Mouse (Mus musculus): ENCODE results near the gene Hdac4. TPM values are rescaled to one million over a fixed set of nuclear protein-coding genes. Genes with fewer than 3 reads are reported as not detected.

Hdac4 gene
- polyA plus RNA-seq, 1 experiment from 2014 or later, result 25.3 TPM

DNA sequence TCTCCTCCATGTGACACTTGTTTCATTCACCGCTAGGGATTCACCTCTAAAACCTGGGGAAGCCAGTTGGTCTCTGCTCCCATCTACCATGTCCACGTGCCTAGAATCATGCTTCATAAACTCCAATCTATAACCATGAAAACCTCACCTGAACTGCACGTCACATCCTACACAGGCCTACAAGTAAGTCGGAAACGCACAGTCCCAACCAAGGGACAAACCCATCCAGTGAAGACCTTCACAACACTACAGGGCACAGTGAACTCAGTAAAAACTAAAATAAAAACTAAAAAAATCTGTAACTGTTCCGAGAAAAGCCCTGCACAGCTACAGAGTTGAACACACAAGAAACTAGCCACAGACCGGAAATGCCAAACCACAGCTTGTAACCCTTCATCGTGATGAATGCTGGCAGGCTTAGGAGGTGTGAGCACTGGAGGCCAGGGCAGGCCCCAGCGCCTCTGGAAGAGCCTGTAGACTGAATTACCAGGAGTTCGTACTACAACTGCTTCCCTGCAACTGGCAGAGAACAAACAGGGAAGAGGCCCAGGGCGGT, 115.4 kb downstream of the Hdac4 start:
- Histone ChIP-seq H3K4me1 (ENCODE audit: control insufficient read depth, insufficient read depth, low read length) (peaks cover 7% of the 10 kb centered on the region; the same call in 1 of the 2 replicates), H3K27me3 (ENCODE audit: control insufficient read depth, insufficient read depth, low read depth, low read length) (no peaks in the 10 kb centered on the region), H3K4me2 (ENCODE audit: low read length) (no peak overlapping the region), H3K9me3 (replicated peaks; ENCODE audit: control insufficient read depth, low read length, poor library complexity, severe bottlenecking) (no peaks in the 10 kb centered on the region), H3K9ac (ENCODE audit: low read depth, low read length) (no peak overlapping the region), H3K4me3 (ENCODE audit: low read depth, low read length) (no peak overlapping the region), H3K27ac (ENCODE audit: low read length) (no peak overlapping the region), H3K36me3 (ENCODE audit: control insufficient read depth, insufficient read depth, low read length) (no peaks in the 10 kb centered on the region)
- 96% methylated on average over 11 of the region's 11 CpGs for WGBS
- no peak for ATAC-seq

DNA sequence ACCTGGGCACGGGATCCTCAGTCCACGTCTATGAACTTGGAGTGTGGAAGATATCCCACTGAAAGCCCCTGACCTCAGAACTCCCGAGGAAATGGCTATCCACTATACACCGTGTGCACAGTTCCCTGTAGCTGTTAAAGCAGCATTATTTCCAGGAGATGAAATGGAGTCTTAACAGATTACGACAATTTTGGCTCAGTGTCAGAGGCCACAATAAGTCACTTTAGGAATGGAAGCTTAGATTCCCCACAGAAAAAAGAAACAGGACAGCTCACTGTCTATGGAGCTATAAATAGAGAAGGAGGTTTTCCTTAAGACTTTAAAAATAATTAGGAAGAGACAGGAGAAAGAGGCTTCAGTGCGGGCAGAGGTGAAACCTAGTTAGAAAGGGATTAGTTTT, 120.2 kb downstream of the Hdac4 start:
- H3K27ac ChIP-seq (ENCODE audit: low read length), result no peak overlapping the region
- H3K27me3 ChIP-seq (ENCODE audit: control insufficient read depth, insufficient read depth, low read depth, low read length), result no peaks in the 10 kb centered on the region
- no peaks in the 10 kb centered on the region for H3K9me3 ChIP-seq (replicated peaks; ENCODE audit: control insufficient read depth, low read length, poor library complexity, severe bottlenecking)
- H3K4me3 ChIP-seq (ENCODE audit: low read depth, low read length), result no peak overlapping the region
- 55% methylated on average over 6 of the region's 6 CpGs for WGBS
- H3K4me1 ChIP-seq (ENCODE audit: control insufficient read depth, insufficient read depth, low read length), result peaks cover 5% of the 10 kb centered on the region; the same call in 1 of the 2 replicates
- no peak for ATAC-seq
- no peak overlapping the region for H3K4me2 ChIP-seq (ENCODE audit: low read length)
- no peaks in the 10 kb centered on the region for H3K36me3 ChIP-seq (ENCODE audit: control insufficient read depth, insufficient read depth, low read length)
- H3K9ac ChIP-seq (ENCODE audit: low read depth, low read length), result no peak overlapping the region

DNA sequence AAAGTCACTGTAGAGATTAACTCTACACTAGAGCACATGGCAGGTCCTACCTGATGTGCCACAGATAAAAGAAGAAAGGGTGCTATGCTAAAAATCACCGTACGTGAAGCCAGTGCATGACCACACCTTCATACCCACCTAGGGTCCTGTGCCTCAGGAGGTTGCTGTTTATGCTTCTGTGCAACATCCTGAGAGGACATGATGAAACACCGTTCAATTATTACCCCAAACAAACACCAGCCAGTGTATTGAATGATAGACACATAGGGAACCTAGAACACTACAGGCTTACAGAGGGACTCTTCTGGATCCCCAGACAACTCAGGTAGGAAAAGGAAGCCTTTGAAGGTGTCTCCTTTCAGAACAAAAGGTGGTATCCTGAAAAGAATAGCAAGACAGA, 120.8 kb downstream of the Hdac4 start:
- Histone ChIP-seq H3K9ac (ENCODE audit: low read depth, low read length) (no peak overlapping the region), H3K27ac (ENCODE audit: low read length) (no peak overlapping the region), H3K9me3 (replicated peaks; ENCODE audit: control insufficient read depth, low read length, poor library complexity, severe bottlenecking) (no peaks in the 10 kb centered on the region), H3K4me1 (ENCODE audit: control insufficient read depth, insufficient read depth, low read length) (peaks cover 11% of the 10 kb centered on the region), H3K27me3 (ENCODE audit: control insufficient read depth, insufficient read depth, low read depth, low read length) (no peaks in the 10 kb centered on the region), H3K36me3 (ENCODE audit: control insufficient read depth, insufficient read depth, low read length) (no peaks in the 10 kb centered on the region), H3K4me3 (ENCODE audit: low read depth, low read length) (no peak overlapping the region), H3K4me2 (ENCODE audit: low read length) (no peak overlapping the region)
- ATAC-seq, result no peak
- 94% methylated on average over 3 of the region's 3 CpGs for WGBS

DNA sequence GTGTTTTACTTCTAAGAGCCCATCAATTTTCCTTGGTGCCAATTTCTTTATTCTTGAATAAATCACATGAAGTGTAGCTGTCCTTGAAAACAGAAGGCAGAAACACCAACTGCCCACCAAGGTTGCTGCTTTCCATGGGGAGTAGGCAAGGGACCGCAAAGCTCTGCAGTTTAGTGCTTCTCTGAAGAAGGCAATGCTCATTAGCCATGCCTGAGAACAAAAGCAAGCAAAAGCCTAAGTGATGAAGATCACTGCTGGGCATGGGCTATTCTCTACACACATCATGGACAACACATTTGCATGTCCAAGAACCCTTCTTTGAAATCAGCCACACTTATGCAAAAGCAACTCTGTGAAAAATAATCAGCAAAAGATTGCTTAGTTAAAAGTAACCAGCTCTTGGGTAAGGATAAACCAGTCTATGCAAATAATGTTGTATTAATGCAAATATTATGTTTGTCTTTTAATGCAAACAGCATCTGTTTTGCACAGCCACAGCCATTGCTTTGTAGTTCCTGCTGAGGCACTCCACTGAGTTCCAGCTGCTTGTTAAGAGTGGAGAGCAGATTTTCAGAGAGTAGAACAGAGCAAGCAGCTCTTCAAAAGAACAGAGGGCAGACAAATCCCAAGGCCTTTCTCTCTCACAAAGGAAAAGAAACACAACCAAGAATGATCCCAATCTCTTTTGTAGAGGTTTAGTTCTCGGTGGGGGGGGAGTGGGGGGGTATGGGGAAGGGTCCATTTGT, 125.4 kb downstream of the Hdac4 start:
- H3K36me3 ChIP-seq (ENCODE audit: control insufficient read depth, insufficient read depth, low read length), result no peaks in the 10 kb centered on the region
- H3K27ac ChIP-seq (ENCODE audit: low read length), result 0 out of 2 replicates have a peak overlapping the region, but pooled peaks have one; percentile 1
- H3K27me3 ChIP-seq (ENCODE audit: control insufficient read depth, insufficient read depth, low read depth, low read length), result no peaks in the 10 kb centered on the region
- no peak for ATAC-seq
- peaks cover 10% of the 10 kb centered on the region for H3K4me1 ChIP-seq (ENCODE audit: control insufficient read depth, insufficient read depth, low read length)
- no peak overlapping the region for H3K9ac ChIP-seq (ENCODE audit: low read depth, low read length)
- H3K9me3 ChIP-seq (replicated peaks; ENCODE audit: control insufficient read depth, low read length, poor library complexity, severe bottlenecking), result no peaks in the 10 kb centered on the region
- WGBS, result 6% methylated on average over 2 of the region's 2 CpGs
- no peak overlapping the region for H3K4me3 ChIP-seq (ENCODE audit: low read depth, low read length)
- no peak overlapping the region for H3K4me2 ChIP-seq (ENCODE audit: low read length)

DNA sequence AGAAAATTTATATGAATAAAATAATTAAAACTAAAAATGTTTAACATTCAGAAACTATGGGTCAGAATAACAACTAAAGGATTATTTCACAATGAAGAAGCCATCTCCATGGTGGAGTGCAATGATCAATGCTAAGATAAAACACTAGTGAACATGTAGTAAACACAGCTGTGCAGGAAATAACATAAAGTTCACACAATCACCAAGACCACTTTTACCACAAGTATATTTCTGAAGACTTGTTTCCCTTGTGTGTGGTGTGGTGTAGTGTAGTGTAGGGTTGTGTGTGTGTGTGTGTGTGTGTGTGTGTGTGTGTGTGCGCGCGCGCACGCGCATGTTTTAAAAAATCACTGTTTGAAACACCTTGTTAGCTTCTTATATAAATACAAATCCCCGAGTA, 126.0 kb downstream of the Hdac4 start:
- 88% methylated on average over 7 of the region's 7 CpGs for WGBS
- Histone ChIP-seq H3K4me2 (ENCODE audit: low read length) (no peak overlapping the region), H3K27ac (ENCODE audit: low read length) (no peak overlapping the region), H3K4me1 (ENCODE audit: control insufficient read depth, insufficient read depth, low read length) (peaks cover 10% of the 10 kb centered on the region), H3K4me3 (ENCODE audit: low read depth, low read length) (no peak overlapping the region), H3K27me3 (ENCODE audit: control insufficient read depth, insufficient read depth, low read depth, low read length) (no peaks in the 10 kb centered on the region), H3K9me3 (replicated peaks; ENCODE audit: control insufficient read depth, low read length, poor library complexity, severe bottlenecking) (no peaks in the 10 kb centered on the region), H3K36me3 (ENCODE audit: control insufficient read depth, insufficient read depth, low read length) (no peaks in the 10 kb centered on the region), H3K9ac (ENCODE audit: low read depth, low read length) (no peak overlapping the region)
- ATAC-seq, result no peak

DNA sequence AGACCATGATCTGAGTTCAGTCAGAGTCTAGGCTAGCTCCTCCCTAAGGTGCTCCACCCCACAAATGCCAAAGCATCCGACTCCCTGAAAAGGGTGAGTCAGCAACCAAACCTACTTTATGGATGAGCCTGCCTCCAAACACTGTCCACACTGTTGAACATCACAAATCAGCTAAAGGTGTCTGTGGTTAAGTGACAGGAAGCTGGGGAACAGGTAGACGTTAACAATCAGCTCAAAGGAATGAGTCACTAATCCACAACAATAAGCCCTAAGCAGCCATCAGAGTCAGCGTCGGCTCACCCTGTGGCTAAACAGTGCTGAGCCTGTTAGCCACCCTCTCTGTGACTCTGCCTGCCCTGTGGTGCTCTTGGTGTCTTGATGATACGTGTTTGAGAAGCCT, 131.2 kb downstream of the Hdac4 start:
- H3K4me2 ChIP-seq (ENCODE audit: low read length), result no peak overlapping the region
- no peak overlapping the region for H3K27ac ChIP-seq (ENCODE audit: low read length)
- WGBS, result 78% methylated on average over 5 of the region's 5 CpGs
- H3K9ac ChIP-seq (ENCODE audit: low read depth, low read length), result no peak overlapping the region
- H3K36me3 ChIP-seq (ENCODE audit: control insufficient read depth, insufficient read depth, low read length), result no peaks in the 10 kb centered on the region
- H3K9me3 ChIP-seq (replicated peaks; ENCODE audit: control insufficient read depth, low read length, poor library complexity, severe bottlenecking), result no peaks in the 10 kb centered on the region
- peaks cover 11% of the 10 kb centered on the region for H3K4me1 ChIP-seq (ENCODE audit: control insufficient read depth, insufficient read depth, low read length)
- H3K27me3 ChIP-seq (ENCODE audit: control insufficient read depth, insufficient read depth, low read depth, low read length), result no peaks in the 10 kb centered on the region
- no peak for ATAC-seq
- H3K4me3 ChIP-seq (ENCODE audit: low read depth, low read length), result no peak overlapping the region

DNA sequence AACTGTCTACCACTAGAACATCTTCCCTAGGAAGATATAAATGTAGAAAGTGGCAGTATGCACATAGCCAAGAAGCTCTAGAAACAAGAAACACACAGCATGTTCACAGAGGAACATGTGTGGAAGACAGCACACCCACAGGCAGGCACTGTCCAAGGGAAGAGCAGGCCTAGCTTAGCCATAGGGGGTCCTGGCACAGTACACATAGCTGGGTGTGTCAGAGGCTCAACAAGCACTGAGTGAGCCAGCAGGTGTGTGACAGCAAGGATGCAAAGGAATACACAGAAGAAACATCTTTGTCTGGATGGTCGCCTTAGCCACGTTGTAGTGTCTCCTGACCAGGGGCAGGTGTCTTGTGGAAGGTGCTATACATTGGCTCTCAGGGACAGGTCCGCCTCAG, 132.2 kb downstream of the Hdac4 start:
- WGBS, result 88% methylated on average over 3 of the region's 3 CpGs
- Histone ChIP-seq H3K27me3 (ENCODE audit: control insufficient read depth, insufficient read depth, low read depth, low read length) (no peaks in the 10 kb centered on the region), H3K9ac (ENCODE audit: low read depth, low read length) (no peak overlapping the region), H3K4me3 (ENCODE audit: low read depth, low read length) (no peak overlapping the region), H3K4me1 (ENCODE audit: control insufficient read depth, insufficient read depth, low read length) (peaks cover 11% of the 10 kb centered on the region), H3K27ac (ENCODE audit: low read length) (no peak overlapping the region), H3K36me3 (ENCODE audit: control insufficient read depth, insufficient read depth, low read length) (no peaks in the 10 kb centered on the region), H3K9me3 (replicated peaks; ENCODE audit: control insufficient read depth, low read length, poor library complexity, severe bottlenecking) (no peaks in the 10 kb centered on the region), H3K4me2 (ENCODE audit: low read length) (no peak overlapping the region)
- no peak for ATAC-seq

DNA sequence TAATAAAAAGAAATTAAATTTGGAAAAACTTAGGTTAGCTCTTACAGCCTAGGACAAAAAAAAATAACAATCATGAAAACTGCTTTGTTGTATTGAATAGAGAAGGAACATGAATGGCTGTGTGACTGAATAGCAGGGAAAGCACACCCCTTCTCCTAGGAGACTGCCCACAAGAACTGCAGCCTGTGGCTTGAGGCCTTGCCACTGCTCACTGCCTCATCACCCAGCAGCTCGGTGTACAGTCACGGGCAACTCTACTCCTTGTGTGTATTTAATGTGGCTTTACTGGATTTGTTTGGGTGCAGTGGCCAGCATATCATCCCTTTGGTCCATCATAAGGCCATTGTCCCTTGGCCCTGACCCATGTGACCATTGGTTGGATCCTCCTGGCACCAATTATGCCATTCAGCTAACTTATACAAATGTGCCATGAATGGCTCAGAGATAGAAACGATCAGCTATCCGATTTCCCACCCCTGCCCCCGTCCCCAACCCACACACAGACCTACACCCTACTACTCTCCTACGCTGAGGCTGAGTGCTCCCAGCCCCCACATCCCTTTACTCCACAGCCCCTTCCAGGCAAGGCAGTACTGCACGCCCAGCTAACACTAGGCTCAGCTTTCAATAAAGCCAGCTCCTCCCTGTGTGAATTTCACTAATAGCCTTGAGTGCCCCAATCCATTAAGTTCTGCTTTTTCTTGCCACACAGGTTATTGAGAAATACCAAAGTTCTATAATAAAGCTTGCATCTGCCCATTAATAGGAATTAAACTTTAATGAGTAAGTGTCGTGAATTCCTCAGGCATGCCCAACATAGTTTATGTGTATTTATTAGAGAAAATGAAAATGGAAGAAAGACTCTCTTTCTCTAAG, 134.1 kb downstream of the Hdac4 start:
- Histone ChIP-seq H3K36me3 (ENCODE audit: control insufficient read depth, insufficient read depth, low read length) (no peaks in the 10 kb centered on the region), H3K9ac (ENCODE audit: low read depth, low read length) (no peak overlapping the region), H3K4me2 (ENCODE audit: low read length) (no peak overlapping the region), H3K27ac (ENCODE audit: low read length) (0 out of 2 replicates have a peak overlapping the region, but pooled peaks have one; percentile 23), H3K27me3 (ENCODE audit: control insufficient read depth, insufficient read depth, low read depth, low read length) (no peaks in the 10 kb centered on the region), H3K9me3 (replicated peaks; ENCODE audit: control insufficient read depth, low read length, poor library complexity, severe bottlenecking) (no peaks in the 10 kb centered on the region), H3K4me1 (ENCODE audit: control insufficient read depth, insufficient read depth, low read length) (peaks cover 11% of the 10 kb centered on the region), H3K4me3 (ENCODE audit: low read depth, low read length) (no peak overlapping the region)
- WGBS, result 21% methylated on average over 8 of the region's 8 CpGs
- ATAC-seq, result peak; percentile 73

Data from midbrain, embryonic 16.5 days (tissue).